Mouse (Mus musculus): ENCODE results near the gene Pawr. TPM values are rescaled to one million over a fixed set of nuclear protein-coding genes. Genes with fewer than 3 reads are reported as not detected.

Pawr gene
- polyA plus RNA-seq, 1 experiment from 2014 or later = 25.3 TPM

DNA sequence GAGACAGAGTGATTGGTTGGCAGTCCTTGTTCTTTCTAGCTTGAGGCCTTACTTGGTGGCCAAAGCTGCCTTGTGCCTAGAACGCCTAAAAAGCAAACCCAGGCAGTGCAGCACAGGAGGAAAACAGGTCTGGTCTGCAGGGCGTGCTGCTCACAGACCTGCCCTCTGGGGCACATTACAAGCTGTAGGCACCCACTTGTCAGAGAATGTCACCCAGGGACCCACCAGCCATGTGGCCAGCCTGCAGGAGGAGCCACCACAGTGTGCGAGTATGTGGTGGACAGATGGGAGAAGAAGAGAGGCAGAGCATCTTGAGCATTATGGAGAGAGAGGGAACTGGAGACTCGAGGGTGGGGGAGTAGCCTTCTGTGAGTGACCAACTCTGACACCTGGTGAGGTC lies 70.8 kb downstream of the Pawr start:
- no peak overlapping the region for H3K27ac ChIP-seq (ENCODE audit: low read depth, low read length)
- no peaks in the 10 kb centered on the region for H3K27me3 ChIP-seq (ENCODE audit: control insufficient read depth, insufficient read depth, low read length)
- no peak overlapping the region for H3K4me3 ChIP-seq (ENCODE audit: low read length)
- H3K4me2 ChIP-seq (replicated peaks; ENCODE audit: low read depth, low read length) = no peak overlapping the region
- no peaks in the 10 kb centered on the region for H3K36me3 ChIP-seq (ENCODE audit: control insufficient read depth, insufficient read depth, low read length)
- WGBS = 80% methylated on average over 4 of the region's 4 CpGs
- peaks cover 18% of the 10 kb centered on the region for H3K4me1 ChIP-seq (ENCODE audit: control insufficient read depth, insufficient read depth, low read length)
- no peak overlapping the region for H3K9ac ChIP-seq (ENCODE audit: low read depth, low read length)
- no peak for ATAC-seq (ENCODE audit: low FRiP score, low TSS enrichment)
- H3K9me3 ChIP-seq (ENCODE audit: control insufficient read depth, low read length) = no peaks in the 10 kb centered on the region

DNA sequence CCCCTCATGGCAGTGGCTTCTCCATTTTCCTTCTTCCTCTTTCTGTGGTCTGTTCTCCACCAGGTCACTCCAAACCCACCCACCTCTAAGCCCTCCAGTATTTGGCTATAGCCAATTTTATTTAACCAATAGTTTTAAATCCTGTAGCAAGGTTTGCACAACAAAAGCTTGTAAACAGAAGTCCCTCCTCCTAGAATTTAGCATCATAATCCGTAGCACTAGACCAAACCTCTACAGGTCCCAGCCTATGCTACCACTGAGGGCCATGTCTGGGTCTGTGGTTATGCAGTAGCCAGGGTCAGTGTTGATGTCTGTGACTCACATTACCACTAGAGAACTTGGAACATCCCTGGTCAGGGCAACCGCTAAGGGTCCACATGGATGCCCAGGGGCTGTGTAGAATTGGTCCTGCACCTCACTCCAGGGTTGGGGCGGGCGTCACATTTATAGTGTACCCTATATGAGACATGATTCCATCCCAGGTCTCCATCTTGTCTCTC lies 71.5 kb downstream of the Pawr start:
- WGBS = 95% methylated on average over 4 of the region's 4 CpGs
- no peak overlapping the region for H3K9ac ChIP-seq (ENCODE audit: low read depth, low read length)
- peaks cover 24% of the 10 kb centered on the region for H3K4me1 ChIP-seq (ENCODE audit: control insufficient read depth, insufficient read depth, low read length)
- H3K9me3 ChIP-seq (ENCODE audit: control insufficient read depth, low read length) = no peaks in the 10 kb centered on the region
- H3K27me3 ChIP-seq (ENCODE audit: control insufficient read depth, insufficient read depth, low read length) = no peaks in the 10 kb centered on the region
- H3K4me2 ChIP-seq (replicated peaks; ENCODE audit: low read depth, low read length) = no peak overlapping the region
- H3K36me3 ChIP-seq (ENCODE audit: control insufficient read depth, insufficient read depth, low read length) = no peaks in the 10 kb centered on the region
- no peak for ATAC-seq (ENCODE audit: low FRiP score, low TSS enrichment)
- no peak overlapping the region for H3K4me3 ChIP-seq (ENCODE audit: low read length)
- H3K27ac ChIP-seq (ENCODE audit: low read depth, low read length) = peak overlapping the region; percentile 14; the same call in 1 of the 2 replicates

- H3K9ac ChIP-seq (ENCODE audit: low read depth, low read length) = no peak overlapping the region
- no peaks in the 10 kb centered on the region for H3K9me3 ChIP-seq (ENCODE audit: control insufficient read depth, low read length)
- H3K4me1 ChIP-seq (ENCODE audit: control insufficient read depth, insufficient read depth, low read length) = peaks cover 25% of the 10 kb centered on the region
- ATAC-seq (ENCODE audit: low FRiP score, low TSS enrichment) = no peak
- H3K27me3 ChIP-seq (ENCODE audit: control insufficient read depth, insufficient read depth, low read length) = no peaks in the 10 kb centered on the region
- H3K36me3 ChIP-seq (ENCODE audit: control insufficient read depth, insufficient read depth, low read length) = no peaks in the 10 kb centered on the region
- no peak overlapping the region for H3K4me3 ChIP-seq (ENCODE audit: low read length)
- peak overlapping the region; percentile 14; the same call in 1 of the 2 replicates for H3K27ac ChIP-seq (ENCODE audit: low read depth, low read length)
- H3K4me2 ChIP-seq (replicated peaks; ENCODE audit: low read depth, low read length) = no peak overlapping the region
- 71% methylated on average over 9 of the region's 9 CpGs for WGBS
These were observed 72.2 kb downstream of the Pawr start for GRCm38 (mm10) chr10:108404087-108404486.

DNA sequence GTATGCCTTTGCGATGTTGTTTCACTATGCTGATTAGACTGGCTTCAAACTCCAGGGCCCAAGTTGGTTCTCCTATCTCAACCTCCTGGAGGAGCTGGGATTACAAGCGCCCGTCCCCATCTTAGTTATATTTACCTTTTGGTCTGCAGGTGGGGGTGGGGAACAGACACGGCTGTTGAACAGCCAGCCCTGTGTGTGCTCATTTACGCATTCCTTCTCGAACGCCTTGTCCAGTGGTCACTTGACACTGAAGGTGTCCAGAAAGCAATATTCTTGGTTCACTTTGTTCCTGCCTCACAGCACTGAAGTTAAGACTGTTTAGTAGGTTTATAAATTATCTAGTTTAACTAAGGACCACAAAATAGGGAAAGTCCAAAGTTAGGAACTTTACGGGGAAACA lies 73.2 kb downstream of the Pawr start:
- no peak overlapping the region for H3K9ac ChIP-seq (ENCODE audit: low read depth, low read length)
- peak overlapping the region; percentile 42; the same call in 1 of the 2 replicates for H3K27ac ChIP-seq (ENCODE audit: low read depth, low read length)
- H3K27me3 ChIP-seq (ENCODE audit: control insufficient read depth, insufficient read depth, low read length) = no peaks in the 10 kb centered on the region
- 28% methylated on average over 8 of the region's 8 CpGs for WGBS
- no peak overlapping the region for H3K4me3 ChIP-seq (ENCODE audit: low read length)
- H3K9me3 ChIP-seq (ENCODE audit: control insufficient read depth, low read length) = no peaks in the 10 kb centered on the region
- no peaks in the 10 kb centered on the region for H3K36me3 ChIP-seq (ENCODE audit: control insufficient read depth, insufficient read depth, low read length)
- ATAC-seq (ENCODE audit: low FRiP score, low TSS enrichment) = no peak
- H3K4me1 ChIP-seq (ENCODE audit: control insufficient read depth, insufficient read depth, low read length) = peaks cover 25% of the 10 kb centered on the region
- H3K4me2 ChIP-seq (replicated peaks; ENCODE audit: low read depth, low read length) = no peak overlapping the region

DNA sequence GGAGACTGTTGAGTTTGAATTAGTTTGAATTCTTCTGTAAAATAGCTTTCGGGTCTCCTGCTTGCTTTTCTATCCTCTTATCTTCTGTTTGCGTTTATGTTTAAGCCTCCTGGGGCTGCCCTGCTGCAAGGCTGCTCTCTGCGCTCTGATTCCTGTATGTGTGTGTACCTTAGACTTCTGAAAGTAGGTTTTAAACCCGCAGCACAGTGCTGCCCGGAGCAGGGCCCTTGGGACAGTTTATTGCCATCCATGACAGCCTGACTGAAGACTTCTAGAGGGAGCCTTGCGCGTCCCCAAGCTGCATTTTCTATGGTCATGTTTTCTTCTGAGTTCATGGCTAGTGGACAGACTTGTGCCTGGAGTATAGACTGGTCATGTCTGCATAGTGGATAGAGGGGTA lies 74.0 kb downstream of the Pawr start:
- no peaks in the 10 kb centered on the region for H3K27me3 ChIP-seq (ENCODE audit: control insufficient read depth, insufficient read depth, low read length)
- H3K36me3 ChIP-seq (ENCODE audit: control insufficient read depth, insufficient read depth, low read length) = peaks cover 3% of the 10 kb centered on the region; the same call in 1 of the 2 replicates
- H3K9ac ChIP-seq (ENCODE audit: low read depth, low read length) = no peak overlapping the region
- peaks cover 25% of the 10 kb centered on the region for H3K4me1 ChIP-seq (ENCODE audit: control insufficient read depth, insufficient read depth, low read length)
- WGBS = 28% methylated on average over 7 of the region's 7 CpGs
- no peaks in the 10 kb centered on the region for H3K9me3 ChIP-seq (ENCODE audit: control insufficient read depth, low read length)
- H3K27ac ChIP-seq (ENCODE audit: low read depth, low read length) = peak overlapping the region; percentile 79
- ATAC-seq (ENCODE audit: low FRiP score, low TSS enrichment) = no peak
- no peak overlapping the region for H3K4me2 ChIP-seq (replicated peaks; ENCODE audit: low read depth, low read length)
- H3K4me3 ChIP-seq (ENCODE audit: low read length) = no peak overlapping the region

GRCm38 (mm10) chr10:108406798-108407754 lies 75.2 kb downstream of the Pawr start:
- H3K4me1 ChIP-seq (ENCODE audit: control insufficient read depth, insufficient read depth, low read length) = peaks cover 25% of the 10 kb centered on the region
- H3K4me2 ChIP-seq (replicated peaks; ENCODE audit: low read depth, low read length) = no peak overlapping the region
- H3K27me3 ChIP-seq (ENCODE audit: control insufficient read depth, insufficient read depth, low read length) = no peaks in the 10 kb centered on the region
- no peak overlapping the region for H3K4me3 ChIP-seq (ENCODE audit: low read length)
- WGBS = 65% methylated on average over 12 of the region's 12 CpGs
- H3K27ac ChIP-seq (ENCODE audit: low read depth, low read length) = peak overlapping the region; percentile 32; the same call in 1 of the 2 replicates
- peak; percentile 63 for ATAC-seq (ENCODE audit: low FRiP score, low TSS enrichment)
- H3K9ac ChIP-seq (ENCODE audit: low read depth, low read length) = no peak overlapping the region
- H3K9me3 ChIP-seq (ENCODE audit: control insufficient read depth, low read length) = no peaks in the 10 kb centered on the region
- peaks cover 9% of the 10 kb centered on the region; the same call in 1 of the 2 replicates for H3K36me3 ChIP-seq (ENCODE audit: control insufficient read depth, insufficient read depth, low read length)

- no peak overlapping the region for H3K27ac ChIP-seq (ENCODE audit: low read depth, low read length)
- no peak overlapping the region for H3K9ac ChIP-seq (ENCODE audit: low read depth, low read length)
- H3K4me2 ChIP-seq (replicated peaks; ENCODE audit: low read depth, low read length) = no peak overlapping the region
- H3K36me3 ChIP-seq (ENCODE audit: control insufficient read depth, insufficient read depth, low read length) = peaks cover 13% of the 10 kb centered on the region; the same call in 1 of the 2 replicates
- H3K4me1 ChIP-seq (ENCODE audit: control insufficient read depth, insufficient read depth, low read length) = peaks cover 25% of the 10 kb centered on the region
- no peak for ATAC-seq (ENCODE audit: low FRiP score, low TSS enrichment)
- H3K9me3 ChIP-seq (ENCODE audit: control insufficient read depth, low read length) = no peaks in the 10 kb centered on the region
- WGBS = 44% methylated on average over 5 of the region's 5 CpGs
- H3K27me3 ChIP-seq (ENCODE audit: control insufficient read depth, insufficient read depth, low read length) = no peaks in the 10 kb centered on the region
- no peak overlapping the region for H3K4me3 ChIP-seq (ENCODE audit: low read length)
These were observed 76.1 kb downstream of the Pawr start for GRCm38 (mm10) chr10:108408025-108408424.

DNA sequence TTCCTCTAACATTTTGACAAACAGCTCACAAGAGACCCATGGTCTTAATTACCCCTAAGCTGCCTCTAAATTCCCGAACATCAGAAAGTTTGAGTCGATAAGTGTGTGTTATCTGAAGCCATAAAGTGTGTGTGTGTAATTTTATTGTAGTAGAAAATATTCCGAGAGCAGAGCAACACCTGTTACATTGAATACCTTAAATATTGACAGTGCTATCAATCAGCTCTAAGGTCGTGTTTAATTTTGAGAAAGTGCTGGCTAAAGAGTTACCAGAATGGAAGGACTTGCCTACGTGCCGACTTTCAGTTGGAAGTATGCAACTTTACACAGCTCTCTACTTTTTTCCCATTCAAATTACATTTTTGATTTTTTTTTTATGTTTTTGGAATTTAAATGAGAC lies 76.5 kb downstream of the Pawr start:
- Histone ChIP-seq H3K36me3 (ENCODE audit: control insufficient read depth, insufficient read depth, low read length) (peaks cover 13% of the 10 kb centered on the region; the same call in 1 of the 2 replicates), H3K27ac (ENCODE audit: low read depth, low read length) (no peak overlapping the region), H3K4me3 (ENCODE audit: low read length) (no peak overlapping the region), H3K4me2 (replicated peaks; ENCODE audit: low read depth, low read length) (no peak overlapping the region), H3K4me1 (ENCODE audit: control insufficient read depth, insufficient read depth, low read length) (peaks cover 25% of the 10 kb centered on the region), H3K9ac (ENCODE audit: low read depth, low read length) (no peak overlapping the region), H3K9me3 (ENCODE audit: control insufficient read depth, low read length) (no peaks in the 10 kb centered on the region), H3K27me3 (ENCODE audit: control insufficient read depth, insufficient read depth, low read length) (no peaks in the 10 kb centered on the region)
- ATAC-seq (ENCODE audit: low FRiP score, low TSS enrichment) = no peak
- 58% methylated on average over 6 of the region's 6 CpGs for whole genome bisulfite sequencing

DNA sequence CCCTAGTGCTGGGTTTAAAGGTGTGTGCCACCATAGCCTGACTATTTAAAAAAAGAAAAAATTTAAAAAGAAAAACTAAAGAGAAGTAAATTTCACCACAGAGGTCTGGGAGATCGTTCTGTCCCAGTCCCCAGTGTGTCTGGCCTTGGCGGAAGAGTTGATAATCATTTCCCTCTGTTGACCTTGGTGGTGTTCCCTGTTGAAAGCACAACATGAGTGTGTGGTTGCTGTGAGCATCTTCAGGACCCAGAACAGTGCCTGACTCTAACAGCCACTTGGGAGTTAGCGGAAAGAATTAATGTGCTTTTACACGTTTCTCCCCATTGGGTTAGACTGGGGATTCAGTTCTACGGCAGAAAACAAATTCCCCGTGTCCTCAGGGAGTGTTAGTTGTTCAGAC lies 77.1 kb downstream of the Pawr start:
- H3K4me1 ChIP-seq (ENCODE audit: control insufficient read depth, insufficient read depth, low read length) = peaks cover 24% of the 10 kb centered on the region
- 78% methylated on average over 6 of the region's 6 CpGs for WGBS
- no peaks in the 10 kb centered on the region for H3K9me3 ChIP-seq (ENCODE audit: control insufficient read depth, low read length)
- no peak for ATAC-seq (ENCODE audit: low FRiP score, low TSS enrichment)
- H3K4me2 ChIP-seq (replicated peaks; ENCODE audit: low read depth, low read length) = no peak overlapping the region
- peaks cover 13% of the 10 kb centered on the region; the same call in 1 of the 2 replicates for H3K36me3 ChIP-seq (ENCODE audit: control insufficient read depth, insufficient read depth, low read length)
- no peak overlapping the region for H3K4me3 ChIP-seq (ENCODE audit: low read length)
- H3K27me3 ChIP-seq (ENCODE audit: control insufficient read depth, insufficient read depth, low read length) = no peaks in the 10 kb centered on the region
- H3K27ac ChIP-seq (ENCODE audit: low read depth, low read length) = no peak overlapping the region
- H3K9ac ChIP-seq (ENCODE audit: low read depth, low read length) = no peak overlapping the region

Measured in kidney, embryonic 14.5 days (tissue).